Mouse (Mus musculus): Measurements from ENCODE around the gene 4921501E09Rik.
A peak's percentile ranks its signal among the peaks of the same experiment; 100 is the strongest.
"Not testable (repeated sequence)": the region's sequence is repeated elsewhere in the genome, so short reads cannot be mapped to it uniquely, and the experiment has no call there.

The 4921501E09Rik gene

GRCm38 (mm10) chr17:33067958-33068357, at the start of gene 4921501E09Rik:
Gene 4921501E09Rik, minus strand, starts transcription at chr17:33068058.
- DNase-seq (ENCODE audit: low spot score), result no peak

- DNase-seq (ENCODE audit: low spot score), result no peak
Measured at GRCm38 (mm10) chr17:33097396-33097795, 29.5 kb upstream of the 4921501E09Rik start.

GRCm38 (mm10) chr17:33092391-33093193, 24.7 kb upstream of the 4921501E09Rik start:
- peak; percentile 58 for DNase-seq (ENCODE audit: low spot score)

- DNase-seq (ENCODE audit: low spot score), result no peak
Measured at GRCm38 (mm10) chr17:33091630-33092029, 23.8 kb upstream of the 4921501E09Rik start.

GRCm38 (mm10) chr17:33089220-33089949, 21.5 kb upstream of the 4921501E09Rik start, which contains the start of gene Zfp563:
Gene Zfp563, plus strand, starts transcription at chr17:33089310.
- DNase-seq (ENCODE audit: low spot score), result peak; percentile 79

- no peak for DNase-seq (ENCODE audit: low spot score)
Measured at GRCm38 (mm10) chr17:33063001-33063400, 4.9 kb downstream of the 4921501E09Rik start.

- no peak for DNase-seq (ENCODE audit: low spot score)
Measured at GRCm38 (mm10) chr17:33058791-33059190, 9.1 kb downstream of the 4921501E09Rik start.

- DNase-seq (ENCODE audit: low spot score), result peak; percentile 73
Measured at GRCm38 (mm10) chr17:33032900-33033891, 34.7 kb downstream of the 4921501E09Rik start, which contains the start of gene Zfp763. Gene Zfp763, minus strand, starts transcription at chr17:33033402.

GRCm38 (mm10) chr17:33032376-33032775, 35.5 kb downstream of the 4921501E09Rik start:
- no peak for DNase-seq (ENCODE audit: low spot score)

GRCm38 (mm10) chr17:33020434-33020833, 47.4 kb downstream of the 4921501E09Rik start:
- not testable (repeated sequence) for DNase-seq (ENCODE audit: low spot score)

Data from T-cell, adult 2 months (primary cell).